Mouse (Mus musculus): ENCODE data around the gene Bin2.

Gene Bin2

DNA sequence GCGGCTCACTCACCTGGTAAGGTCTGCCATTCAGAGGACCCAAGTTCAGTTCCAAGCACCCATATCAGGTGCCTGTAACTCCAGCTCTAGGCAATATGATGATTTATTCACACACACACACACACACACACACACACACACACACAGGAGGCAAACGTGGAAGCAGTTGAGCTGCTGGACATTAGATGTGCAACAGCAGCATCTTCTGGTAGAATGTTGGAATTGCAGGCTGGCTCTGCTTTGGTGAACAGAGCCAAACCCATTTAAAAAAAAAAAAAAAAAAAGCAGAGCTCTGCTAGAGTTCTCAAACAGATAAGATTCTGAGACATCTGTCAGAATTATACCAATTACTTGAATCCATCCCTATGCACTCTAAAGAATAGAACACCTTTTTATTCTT, 13.7 kb upstream of the Bin2 start:
- DNase-seq (ENCODE audit: low read depth, low spot score): peak; percentile 86

DNA sequence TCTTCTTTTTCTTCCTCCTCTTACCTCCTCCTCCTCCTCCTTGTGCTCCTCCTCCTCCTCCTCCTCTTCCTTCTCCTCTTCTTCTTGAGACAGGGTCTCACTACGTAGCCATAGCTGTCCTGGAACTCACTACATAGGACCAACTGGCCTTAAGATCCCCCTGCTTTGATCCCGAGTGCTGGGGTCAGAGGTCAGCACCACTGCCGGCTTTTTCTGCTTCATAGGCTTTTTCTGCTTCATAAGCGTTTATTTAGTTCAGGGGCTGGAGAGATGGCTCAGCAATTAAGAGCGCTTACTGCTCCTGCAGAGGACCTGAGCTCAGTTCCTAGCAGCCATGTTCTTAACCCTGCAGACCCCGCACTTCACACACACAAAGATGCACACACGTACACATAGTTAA, 12.4 kb upstream of the Bin2 start:
- peak; percentile 27 for DNase-seq (ENCODE audit: low read depth, low spot score)

- DNase-seq (ENCODE audit: low read depth, low spot score): no peak
Observed at GRCm38 (mm10) chr15:100680381-100680780, 11.0 kb upstream of the Bin2 start.

DNA sequence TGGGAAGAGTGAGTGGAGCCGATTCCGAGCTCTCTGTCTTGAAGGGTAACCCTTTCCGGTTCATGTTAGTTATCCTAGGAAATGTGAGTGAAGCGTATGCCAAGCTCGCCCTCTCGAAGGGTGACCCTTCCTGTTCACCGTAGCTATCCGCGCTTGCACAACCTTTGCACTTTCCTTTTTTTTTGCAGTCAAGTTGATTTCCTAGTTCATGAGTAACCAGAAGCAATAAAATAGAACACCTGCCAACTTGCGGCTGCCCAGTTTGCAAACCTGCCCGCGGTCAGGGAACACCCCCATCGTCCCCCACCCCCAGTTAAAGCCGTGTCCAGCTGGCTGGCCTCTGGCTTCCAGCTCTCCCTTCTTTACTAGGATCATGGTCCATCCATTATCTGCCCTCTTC, 9.7 kb upstream of the Bin2 start:
- DNase-seq (ENCODE audit: low read depth, low spot score): no peak

GRCm38 (mm10) chr15:100678581-100678980, 9.2 kb upstream of the Bin2 start:
- no peak for DNase-seq (ENCODE audit: low read depth, low spot score)

- no peak for DNase-seq (ENCODE audit: low read depth, low spot score)
Observed at GRCm38 (mm10) chr15:100677675-100678074, 8.3 kb upstream of the Bin2 start.

DNA sequence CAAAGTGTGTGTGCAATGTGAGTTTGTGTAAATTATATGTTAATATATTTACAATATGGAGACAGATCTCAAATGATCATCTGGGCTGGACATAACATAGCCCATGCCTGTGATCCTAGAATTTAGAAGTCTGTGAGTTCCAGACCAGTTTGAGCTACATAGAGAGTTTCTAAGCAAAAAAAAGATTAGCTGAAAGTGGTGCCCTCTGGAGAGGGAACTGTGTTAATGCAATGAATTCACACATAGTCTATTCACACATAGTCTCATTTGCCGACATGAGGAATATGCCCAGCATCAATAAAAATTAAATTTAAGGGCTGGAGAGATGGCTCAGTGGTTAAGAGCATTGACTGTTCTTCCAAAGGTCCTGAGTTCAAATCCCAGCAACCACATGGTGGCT, 7.2 kb upstream of the Bin2 start:
- no peak for DNase-seq (ENCODE audit: low read depth, low spot score)

DNA sequence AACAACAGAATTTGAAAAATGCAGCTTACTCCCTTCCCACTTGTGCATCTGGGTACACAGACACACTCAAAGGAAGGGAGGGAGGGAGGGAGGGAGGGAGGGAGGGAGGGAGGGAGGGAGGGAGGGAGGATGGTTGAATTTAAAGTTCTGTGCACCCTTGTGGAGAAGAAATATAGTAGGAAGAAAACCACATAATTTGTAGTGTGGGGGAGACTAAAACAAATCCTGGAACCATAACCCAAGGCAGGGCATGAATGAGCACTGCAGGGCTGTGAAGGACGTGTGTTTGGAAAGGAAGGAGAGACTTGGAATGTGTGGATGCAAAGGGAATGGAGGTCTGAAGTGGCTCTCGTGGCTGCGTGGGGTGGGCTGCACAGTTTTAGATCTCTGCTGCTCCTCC, 6.1 kb upstream of the Bin2 start:
- DNase-seq (ENCODE audit: low read depth, low spot score): no peak

DNA sequence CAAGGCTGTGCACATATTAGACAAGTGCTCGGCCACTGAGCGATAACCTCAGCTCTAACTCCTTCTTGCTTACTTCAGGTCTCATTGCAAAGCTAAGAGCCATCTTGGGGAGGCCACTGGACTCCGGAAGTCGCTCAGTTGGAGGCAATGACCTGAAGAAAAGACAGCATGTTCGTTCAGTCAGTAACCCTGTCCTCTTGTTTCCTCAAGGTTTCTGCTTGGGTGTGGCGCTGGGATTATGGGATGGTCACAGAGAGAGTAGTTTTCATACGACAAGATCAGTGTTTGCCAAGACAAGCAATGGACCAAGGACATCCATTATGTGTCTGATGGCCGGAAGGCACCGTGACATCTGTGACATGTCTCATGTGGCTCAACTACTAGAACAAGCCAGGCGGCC, 5.2 kb upstream of the Bin2 start:
- DNase-seq (ENCODE audit: low read depth, low spot score): no peak

GRCm38 (mm10) chr15:100673585-100674391, 4.4 kb upstream of the Bin2 start:
- DNase-seq (ENCODE audit: low read depth, low spot score): no peak

GRCm38 (mm10) chr15:100670833-100671232, 1.5 kb upstream of the Bin2 start:
- DNase-seq (ENCODE audit: low read depth, low spot score): no peak

DNA sequence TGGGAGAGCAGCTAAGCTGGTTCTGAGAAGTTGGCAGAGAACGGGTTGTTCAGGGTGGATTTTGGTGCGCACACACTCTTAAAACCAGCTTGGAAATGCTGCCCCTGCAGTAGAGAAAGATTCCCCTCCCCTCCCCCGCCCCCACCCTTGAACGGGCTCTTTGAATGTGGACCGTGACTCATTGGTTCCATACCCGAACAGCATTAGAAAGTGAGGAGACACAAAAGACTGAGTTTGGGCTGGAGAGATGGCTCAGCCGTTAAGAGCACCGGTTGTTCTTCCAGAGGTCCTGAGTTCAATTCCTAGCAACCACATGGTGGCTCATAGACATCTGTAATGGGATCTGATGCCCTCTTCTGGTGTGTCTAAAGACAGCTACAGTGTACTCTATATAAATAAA, 651 bp upstream of the Bin2 start:
- DNase-seq (ENCODE audit: low read depth, low spot score): no peak

DNA sequence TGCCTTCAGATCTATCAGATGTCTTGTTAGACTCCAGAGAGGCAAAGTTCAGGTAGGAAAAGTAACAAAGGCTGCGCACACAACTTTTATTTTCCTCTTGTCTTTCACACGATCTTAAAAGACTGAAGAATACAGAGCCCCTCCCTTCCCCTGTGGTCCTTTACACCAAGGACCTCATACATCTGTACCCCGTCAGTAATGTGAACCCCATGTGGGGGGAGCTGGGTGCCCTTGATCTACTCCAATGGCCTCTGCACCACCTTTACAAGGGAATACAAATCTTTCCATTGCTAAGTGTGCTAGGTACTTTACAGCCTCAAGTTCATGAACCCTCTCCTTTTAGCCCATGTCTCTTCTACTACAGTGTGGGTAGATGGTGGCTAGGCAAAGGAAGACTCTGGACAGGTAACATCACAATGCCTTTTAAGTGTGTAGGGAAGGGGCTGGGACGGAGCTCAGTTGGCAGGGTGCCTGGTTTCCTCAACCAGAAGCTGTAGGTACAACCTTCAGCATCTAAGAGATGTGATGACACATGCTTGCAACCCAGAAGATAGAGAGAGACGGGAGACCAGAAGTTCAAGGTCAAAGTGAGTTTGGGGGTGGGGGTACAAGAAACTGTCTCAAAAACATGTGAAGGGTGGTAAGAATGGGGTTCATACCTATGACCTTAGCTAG, 1.3 kb downstream of the Bin2 start:
- no peak for DNase-seq (ENCODE audit: low read depth, low spot score)

- DNase-seq (ENCODE audit: low read depth, low spot score): no peak
Observed at GRCm38 (mm10) chr15:100667420-100667819, 1.9 kb downstream of the Bin2 start.

DNA sequence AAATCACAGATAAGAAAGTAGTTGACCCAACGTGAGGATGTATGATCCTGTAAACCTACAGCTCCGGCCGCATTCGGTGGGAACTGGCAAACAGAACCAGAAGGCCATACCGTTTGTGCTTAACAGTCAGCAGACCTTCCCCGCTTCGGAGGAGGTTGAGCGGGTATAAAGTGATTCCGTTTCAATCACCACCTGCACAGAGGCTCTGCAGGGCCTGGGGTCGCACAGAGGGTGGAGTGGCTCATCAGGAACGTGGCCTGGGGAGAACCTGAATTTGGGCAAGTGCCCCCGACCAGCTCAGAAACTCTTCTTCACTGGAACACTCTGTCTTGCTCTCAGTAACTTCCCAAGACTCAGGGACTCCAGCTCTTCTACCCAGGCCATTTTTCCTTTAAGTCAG, 2.5 kb downstream of the Bin2 start:
- DNase-seq (ENCODE audit: low read depth, low spot score): no peak

- no peak for DNase-seq (ENCODE audit: low read depth, low spot score)
Observed at GRCm38 (mm10) chr15:100666219-100666696, 3.1 kb downstream of the Bin2 start.

DNA sequence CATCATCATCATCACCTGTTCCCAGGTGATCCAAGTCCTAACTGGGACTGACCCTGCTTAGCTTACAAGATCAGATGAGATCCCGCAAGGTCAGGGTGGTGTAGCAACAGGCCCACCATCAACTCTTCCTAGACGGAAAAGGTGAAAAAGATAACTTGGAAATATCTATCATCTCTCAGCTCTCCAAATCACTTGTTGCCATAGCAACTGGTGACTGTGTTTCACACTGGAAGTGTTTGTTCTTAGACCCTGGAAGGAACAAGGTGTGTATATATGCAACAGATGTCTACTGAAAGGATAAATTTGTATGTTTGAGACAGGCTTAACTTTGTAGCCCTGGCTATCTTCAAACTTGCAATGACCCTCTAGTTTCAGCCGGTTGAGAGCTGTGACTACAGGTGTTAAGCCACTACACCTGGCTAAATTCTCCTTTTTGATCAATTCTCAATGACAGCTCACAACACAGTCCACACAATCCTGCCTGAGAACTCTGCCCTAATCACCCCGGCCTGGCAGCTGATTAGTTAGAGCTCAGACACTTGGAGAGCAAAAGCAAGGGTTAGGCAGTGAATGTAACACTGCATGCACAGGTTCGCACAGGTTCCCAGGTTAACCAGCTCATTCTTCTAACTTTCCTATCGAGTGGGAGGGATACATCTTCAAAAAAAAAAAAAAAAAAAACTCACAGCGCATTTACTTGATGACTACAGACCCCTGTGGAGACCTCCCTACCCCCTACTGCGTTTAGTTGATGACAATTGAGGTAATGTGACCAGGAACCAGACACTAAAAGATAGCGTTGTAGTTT, 3.7 kb downstream of the Bin2 start:
- DNase-seq (ENCODE audit: low read depth, low spot score): no peak

DNA sequence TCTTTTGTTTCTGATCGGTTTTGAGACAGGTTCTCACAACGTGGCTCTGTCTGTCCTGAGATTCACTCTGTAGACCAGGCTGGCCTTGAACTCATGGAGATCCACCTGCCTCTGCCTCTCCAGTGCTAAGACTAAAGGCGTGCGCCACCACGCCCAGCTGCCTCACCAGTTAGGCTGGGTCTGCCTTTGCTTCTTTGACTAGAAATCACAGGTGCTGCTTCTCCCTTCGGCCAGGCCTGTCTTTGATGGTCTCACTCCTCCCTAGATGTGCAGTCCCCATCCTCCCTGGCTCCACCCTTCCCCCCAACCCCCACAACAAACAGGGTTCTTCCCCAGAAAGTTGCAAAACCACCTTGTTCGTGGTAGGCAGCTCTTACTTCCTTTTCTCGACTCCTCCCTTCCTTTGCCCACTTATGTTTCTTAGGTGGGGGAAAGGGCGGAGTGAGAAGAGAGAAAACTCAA, 4.5 kb downstream of the Bin2 start:
- no peak for DNase-seq (ENCODE audit: low read depth, low spot score)

DNA sequence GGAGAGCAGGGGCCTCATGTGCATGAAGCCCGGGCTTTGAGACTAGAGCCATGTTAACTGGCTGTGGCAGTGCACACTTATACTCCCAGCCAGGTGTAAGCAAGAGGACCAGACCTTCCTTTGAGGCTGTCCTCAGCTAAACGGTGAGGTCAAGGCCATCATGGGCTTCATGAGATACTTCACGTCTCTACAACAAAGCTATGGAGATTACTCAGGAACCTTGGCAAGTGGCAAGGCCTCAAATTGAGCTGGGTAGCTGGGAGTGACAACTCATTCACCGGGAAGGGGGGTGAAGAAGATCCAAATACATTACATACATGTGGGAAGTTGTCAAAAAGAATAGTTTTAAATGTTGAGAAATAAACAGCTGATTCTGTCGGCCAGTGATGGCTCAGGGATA, 8.5 kb downstream of the Bin2 start:
- no peak for DNase-seq (ENCODE audit: low read depth, low spot score)

- no peak for DNase-seq (ENCODE audit: low read depth, low spot score)
Observed at GRCm38 (mm10) chr15:100660306-100660705, 9.0 kb downstream of the Bin2 start.

- no peak for DNase-seq (ENCODE audit: low read depth, low spot score)
Observed at GRCm38 (mm10) chr15:100655201-100655600, 14.2 kb downstream of the Bin2 start.

DNA sequence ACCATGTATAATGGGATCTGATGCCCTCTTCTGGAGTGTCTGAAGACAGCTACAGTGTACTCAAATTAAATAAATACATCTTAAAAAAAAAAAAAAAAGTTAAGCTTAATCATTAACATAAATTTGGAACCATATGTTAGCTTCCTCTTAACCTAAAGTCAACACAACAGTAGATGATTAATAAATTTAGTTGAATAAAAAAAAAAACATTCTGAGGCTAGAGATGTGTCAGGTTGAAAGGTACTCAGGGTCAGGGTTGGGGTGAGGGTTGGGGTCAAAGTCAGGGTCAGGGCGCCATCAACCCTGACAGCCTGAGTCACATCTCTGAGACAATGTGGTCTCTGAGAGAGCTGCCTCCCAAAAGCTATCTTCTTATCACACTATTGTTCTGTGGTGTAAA, 15.1 kb downstream of the Bin2 start:
- DNase-seq (ENCODE audit: low read depth, low spot score): no peak
